Comparison of ENCODE assay signal across 7 mouse cellular contexts in genomic region chr11:69836703-69837576, GRCm38 (mm10). TPM values are rescaled to one million over a fixed set of nuclear protein-coding genes. Genes with fewer than 3 reads are reported as not detected.
A peak's percentile ranks its signal among the peaks of the same experiment; 100 is the strongest.
DNase-seq lines count a peak whose midpoint lies in the region; ATAC-seq and TF ChIP-seq lines count a peak whose summit lies in the region.

No protein-coding gene starts in this region.

- TF ChIP-seq RAD21 in CH12.LX (IDR thresholded peaks at IDR 0.05; ENCODE audit: low read depth, low read length): no peak

- WGBS in kidney, embryonic 14.5 days: under 1% methylated on average over 39 of the region's 52 CpGs
- WGBS in liver, embryonic 13.5 days (ENCODE audit: insufficient replicate concordance): 2% methylated on average over 50 of the region's 52 CpGs

- in situ Hi-C loops in CH12.LX (cut with MboI; ENCODE audit: low pct_ligation_motif_present, low pct_unique_long_range_greater_than_20kb, low sequenced_read_pairs): no loop called here

- no peak for TF ChIP-seq CTCF in CH12.LX (conservative IDR thresholded peaks at IDR 0.05 in 1 of 2, IDR thresholded peaks at IDR 0.05 in 1 of 2; ENCODE audit: low read depth in 2 of 2, low read length in 2 of 2)
- no peak for TF ChIP-seq CTCF in cortical plate, adult 2 months (IDR thresholded peaks at IDR 0.05; ENCODE audit: extremely low read depth, insufficient read depth, low read length)

- TF ChIP-seq POLR2A in CH12.LX (IDR thresholded peaks at IDR 0.05; ENCODE audit: low read depth, low read length): no peak
- no peak for TF ChIP-seq POLR2A in cortical plate, adult 2 months (IDR thresholded peaks at IDR 0.05; ENCODE audit: extremely low read depth, insufficient read depth, low read length)

- no peak for TF ChIP-seq EP300 in CH12.LX (IDR thresholded peaks at IDR 0.05; ENCODE audit: low read length)

- peak overlapping the region; percentile 66 for H3K9ac ChIP-seq in CH12.LX (ENCODE audit: insufficient read depth, low read depth)
- H3K9ac ChIP-seq in kidney, embryonic 14.5 days (ENCODE audit: low read depth, low read length): peak overlapping the region; percentile 79
- peak overlapping the region; percentile 72 for H3K9ac ChIP-seq in liver, embryonic 13.5 days

- H3K4me1 ChIP-seq in CH12.LX (ENCODE audit: control insufficient read depth in 1 of 2, insufficient read depth in 2 of 2): peaks cover 10 to 18% of the 10 kb centered on the region in 2 experiments
- H3K4me1 ChIP-seq in cortical plate, adult 2 months (ENCODE audit: control insufficient read depth, insufficient read depth, low read length): peaks cover 6% of the 10 kb centered on the region
- peaks cover 46% of the 10 kb centered on the region for H3K4me1 ChIP-seq in kidney, embryonic 14.5 days (ENCODE audit: control insufficient read depth, insufficient read depth, low read length)
- peaks cover 58% of the 10 kb centered on the region for H3K4me1 ChIP-seq in liver, embryonic 13.5 days (replicated peaks)

- dilution Hi-C loops in CH12.LX (cut with MboI; ENCODE audit: extremely low pct_ligation_motif_present, extremely low pct_unique_long_range_greater_than_20kb, low sequenced_read_pairs): no loop called here

- H3K4me3 ChIP-seq in CH12.LX (replicated peaks in 1 of 3; ENCODE audit: low read depth in 2 of 3, low read length in 2 of 3, poor library complexity in 1 of 3): peak overlapping the region; percentile 59 to 100 (median 62)
- H3K4me3 ChIP-seq in cortical plate, adult 2 months (ENCODE audit: insufficient read depth, low read length): peak overlapping the region; percentile 76
- peak overlapping the region; percentile 73 for H3K4me3 ChIP-seq in kidney, embryonic 14.5 days (ENCODE audit: low read length)
- peak overlapping the region; percentile 70 for H3K4me3 ChIP-seq in liver, embryonic 13.5 days (replicated peaks)

- H3K4me2 ChIP-seq in CH12.LX (ENCODE audit: insufficient read depth, low read depth, poor library complexity, severe bottlenecking): peak overlapping the region; percentile 98
- peak overlapping the region; percentile 98 for H3K4me2 ChIP-seq in kidney, embryonic 14.5 days (replicated peaks; ENCODE audit: low read depth, low read length)
- peak overlapping the region; percentile 95 for H3K4me2 ChIP-seq in liver, embryonic 13.5 days

- H3K36me3 ChIP-seq in CH12.LX (replicated peaks in 1 of 2; ENCODE audit: control insufficient read depth in 1 of 2, insufficient read depth in 1 of 2, low read length in 1 of 2): peaks cover 3 to 9% of the 10 kb centered on the region in 2 experiments
- peaks cover 11% of the 10 kb centered on the region; the same call in 1 of the 2 replicates for H3K36me3 ChIP-seq in kidney, embryonic 14.5 days (ENCODE audit: control insufficient read depth, insufficient read depth, low read length)
- H3K36me3 ChIP-seq in liver, embryonic 13.5 days: 0 out of 2 replicates have a peak, but pooled peaks cover 3% of the 10 kb centered on the region

- no peaks in the 10 kb centered on the region for H3K9me3 ChIP-seq in CH12.LX (replicated peaks; ENCODE audit: low read length)
- no peaks in the 10 kb centered on the region for H3K9me3 ChIP-seq in kidney, embryonic 14.5 days (ENCODE audit: control insufficient read depth, low read length)
- no peaks in the 10 kb centered on the region for H3K9me3 ChIP-seq in liver, embryonic 13.5 days (replicated peaks)

- H3K79me2 ChIP-seq in CH12.LX (replicated peaks; ENCODE audit: control insufficient read depth, extremely low read depth, insufficient read depth, poor library complexity, severe bottlenecking): no peaks in the 10 kb centered on the region

- DNase-seq in 3T3-L1 (ENCODE audit: low read depth, low spot score) (peak; percentile 33), CH12.LX (ENCODE audit: extremely low read depth) (no peak)
- DNase-seq in gastrocnemius, postnatal 4 days (ENCODE audit: low spot score in 2 of 2): peak; percentile 40 to 43
- DNase-seq in liver, embryonic 13.5 days: no peak
- peak; percentile 50 for DNase-seq in retina, postnatal 1 day

- H3K27me3 ChIP-seq in CH12.LX (replicated peaks): peaks cover 38% of the 10 kb centered on the region
- 0 out of 2 replicates have a peak, but pooled peaks cover 2% of the 10 kb centered on the region for H3K27me3 ChIP-seq in kidney, embryonic 14.5 days (ENCODE audit: control insufficient read depth, insufficient read depth, low read length)
- H3K27me3 ChIP-seq in liver, embryonic 13.5 days: peaks cover 58% of the 10 kb centered on the region

- 0 out of 2 replicates have a peak, but pooled peaks have one; percentile 4 for ATAC-seq in kidney, embryonic 14.5 days (ENCODE audit: low FRiP score, low TSS enrichment)
- no peak for ATAC-seq in liver, embryonic 13.5 days (ENCODE audit: low read depth)

- H3K27ac ChIP-seq in CH12.LX (ENCODE audit: insufficient read depth, low read depth): no peak overlapping the region
- peak overlapping the region; percentile 78 for H3K27ac ChIP-seq in cortical plate, adult 2 months (ENCODE audit: insufficient read depth, low read length)
- H3K27ac ChIP-seq in kidney, embryonic 14.5 days (ENCODE audit: low read depth, low read length): peak overlapping the region; percentile 79
- peak overlapping the region; percentile 55 for H3K27ac ChIP-seq in liver, embryonic 13.5 days

TF ChIP-seq in CH12.LX, 34 proteins besides CTCF, POLR2A, EP300 and RAD21:
- TF ChIP-seq CHD2 (IDR thresholded peaks at IDR 0.05; ENCODE audit: low read length) (peak; percentile 47; the same call in 1 of the 2 replicates), USF2 (conservative IDR thresholded peaks at IDR 0.05; ENCODE audit: low read depth, low read length) (no peak)

RNA-seq across cellular contexts. Expression of gene Nlgn2, which starts 0.6 kb away (rescaled TPM):
- 0.55 and 1.3 TPM in 2 replicates for total RNA-seq in CH12.LX (2012; rRNA removed)
- 0.20 and 0.95 TPM in 2 replicates for total RNA-seq in CH12.LX (2014; rRNA removed)
- 1.1 and 1.2 TPM in 2 replicates for polyA plus RNA-seq in CH12.LX (2012; ENCODE audit: insufficient read length, low read depth)
- polyA plus RNA-seq in cortical plate, adult 2 months (2012; rRNA removed): 112 and 116 TPM in 2 replicates
- total RNA-seq in gastrocnemius, postnatal 4 days (2021): 10 to 100 TPM; 22.3 to 23.2 TPM
- polyA plus RNA-seq in kidney, embryonic 14.5 days (2014; fragmentation: Nextera tagmentation; extraction: Ambion mirVana): 7.8 and 8.5 TPM in 2 replicates
- polyA plus RNA-seq in liver, embryonic 13.5 days (2015; fragmentation: Nextera tagmentation; extraction: Ambion mirVana): 0.68 and 0.75 TPM in 2 replicates

RNA-seq across cellular contexts. Expression of gene Tmem256, which starts 1.4 kb away (rescaled TPM):
- 203 and 206 TPM in 2 replicates for total RNA-seq in CH12.LX (2012; rRNA removed)
- total RNA-seq in CH12.LX (2014; rRNA removed): 262 and 327 TPM in 2 replicates
- polyA plus RNA-seq in CH12.LX (2012; ENCODE audit: insufficient read length, low read depth): 185 and 218 TPM in 2 replicates
- polyA plus RNA-seq in cortical plate, adult 2 months (2012; rRNA removed): 234 and 244 TPM in 2 replicates
- 100 to 1,000 TPM in 1 of 2 experiments, 10 to 100 TPM in 1; 97.5 to 141 TPM for total RNA-seq in gastrocnemius, postnatal 4 days (2021)
- polyA plus RNA-seq in kidney, embryonic 14.5 days (2014; fragmentation: Nextera tagmentation; extraction: Ambion mirVana): 354 and 512 TPM in 2 replicates
- 321 and 345 TPM in 2 replicates for polyA plus RNA-seq in liver, embryonic 13.5 days (2015; fragmentation: Nextera tagmentation; extraction: Ambion mirVana)

RNA-seq across cellular contexts. Expression of gene Plscr3, which starts 9.2 kb away (rescaled TPM):
- 2.4 and 2.9 TPM in 2 replicates for total RNA-seq in CH12.LX (2012; rRNA removed)
- 2.0 and 2.5 TPM in 2 replicates for total RNA-seq in CH12.LX (2014; rRNA removed)
- polyA plus RNA-seq in CH12.LX (2012; ENCODE audit: insufficient read length, low read depth): 12.5 and 15.3 TPM in 2 replicates
- polyA plus RNA-seq in cortical plate, adult 2 months (2012; rRNA removed): 35.3 and 36.5 TPM in 2 replicates
- total RNA-seq in gastrocnemius, postnatal 4 days (2021): 10 to 100 TPM; 39.3 to 41.4 TPM
- polyA plus RNA-seq in kidney, embryonic 14.5 days (2014; fragmentation: Nextera tagmentation; extraction: Ambion mirVana): 84.3 and 105 TPM in 2 replicates
- 28.0 and 29.9 TPM in 2 replicates for polyA plus RNA-seq in liver, embryonic 13.5 days (2015; fragmentation: Nextera tagmentation; extraction: Ambion mirVana)

RNA-seq across cellular contexts. Expression of gene Spem1, which starts 15.0 kb away (rescaled TPM):
- total RNA-seq in CH12.LX (2012; rRNA removed): not detected in 2 replicates
- not detected in 2 replicates for total RNA-seq in CH12.LX (2014; rRNA removed)
- not detected in 2 replicates for polyA plus RNA-seq in CH12.LX (2012; ENCODE audit: insufficient read length, low read depth)
- 0.10 and 0.15 TPM in 2 replicates for polyA plus RNA-seq in cortical plate, adult 2 months (2012; rRNA removed)
- under 1 TPM in 1 of 2 experiments, not detected in 1; 0.34 TPM for total RNA-seq in gastrocnemius, postnatal 4 days (2021)
- polyA plus RNA-seq in kidney, embryonic 14.5 days (2014; fragmentation: Nextera tagmentation; extraction: Ambion mirVana): 0.27 TPM in 1 of 2 replicates, not detected in the other
- polyA plus RNA-seq in liver, embryonic 13.5 days (2015; fragmentation: Nextera tagmentation; extraction: Ambion mirVana): not detected in 2 replicates

RNA-seq across cellular contexts. Expression of gene Spem2, which starts 18.7 kb away (rescaled TPM):
- total RNA-seq in CH12.LX (2012; rRNA removed) (not detected in 2 replicates), CH12.LX (2014; rRNA removed) (not detected in 2 replicates)
- not detected in 2 replicates for polyA plus RNA-seq in CH12.LX (2012; ENCODE audit: insufficient read length, low read depth)
- not detected in 2 replicates for polyA plus RNA-seq in cortical plate, adult 2 months (2012; rRNA removed)
- total RNA-seq in gastrocnemius, postnatal 4 days (2021): not detected
- not detected in 2 replicates for polyA plus RNA-seq in kidney, embryonic 14.5 days (2014; fragmentation: Nextera tagmentation; extraction: Ambion mirVana)
- not detected in 2 replicates for polyA plus RNA-seq in liver, embryonic 13.5 days (2015; fragmentation: Nextera tagmentation; extraction: Ambion mirVana)

Comparison
In these comparisons a context has a peak if more than half of its experiments do, and no peak if none do; other contexts are left out.
1. DNase-seq: peak in 3T3-L1 (single experiment), gastrocnemius, postnatal 4 days (2 of 2) and retina, postnatal 1 day (single experiment); none in CH12.LX (single experiment) and liver, embryonic 13.5 days (single experiment).
2. RNA of gene Nlgn2, which starts 0.6 kb away (polyA plus RNA-seq): 112 to 116 TPM in cortical plate, adult 2 months; 7.8 to 8.5 TPM in kidney, embryonic 14.5 days, 1.1 to 1.2 TPM in CH12.LX and 0.68 to 0.75 TPM in liver, embryonic 13.5 days; every median in the first group is over 10 times any median in the second.
3. Peak in every context shown above with its lines, with median percentiles within 50 percentile points of each other: H3K4me2 ChIP-seq, H3K4me3 ChIP-seq and H3K9ac ChIP-seq.